Mouse (Mus musculus) 416B (cell line): ENCODE data around the gene Tcf12.
A peak's percentile ranks its signal among the peaks of the same experiment; 100 is the strongest.

Experiments
- DNase-seq: peaks from one replicate; pipeline ENCODE4 v3.0.0; 2011; ENCODE audit warnings: low read depth

Tcf12 gene

DNA sequence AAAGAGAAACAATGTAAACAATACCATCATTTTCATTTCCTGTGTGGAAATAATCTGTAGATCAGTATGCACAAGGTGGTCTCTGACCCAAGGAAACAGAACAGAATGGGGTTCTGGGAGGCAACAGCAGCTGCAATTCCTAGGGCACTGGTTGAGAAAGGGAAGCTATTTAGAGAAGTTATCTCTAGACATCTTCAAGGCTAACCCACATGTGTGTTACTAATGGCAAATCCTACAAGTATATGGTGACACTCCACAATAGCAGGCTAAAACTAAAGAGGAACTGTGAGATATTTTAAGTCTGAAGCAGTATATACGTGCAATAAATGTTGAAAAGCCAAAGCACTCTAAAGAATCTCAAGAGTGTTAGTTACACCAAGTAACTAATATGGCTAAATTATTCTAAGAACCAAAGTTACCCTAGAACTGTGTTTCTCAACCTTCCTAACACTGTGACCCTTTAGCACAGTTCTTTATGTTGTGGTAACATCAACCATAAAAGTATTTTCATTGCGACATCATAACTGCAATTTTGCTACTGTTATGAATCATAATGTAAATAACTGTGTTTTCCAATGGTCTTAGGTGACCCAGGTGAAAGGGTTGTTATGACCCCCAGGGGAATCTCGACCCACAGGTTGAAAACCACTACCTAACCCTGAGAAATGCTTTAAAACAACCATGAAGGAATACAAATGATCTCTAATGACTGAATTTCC lies 22.6 kb downstream of the Tcf12 start:
- DNase-seq = peak; percentile 87

DNA sequence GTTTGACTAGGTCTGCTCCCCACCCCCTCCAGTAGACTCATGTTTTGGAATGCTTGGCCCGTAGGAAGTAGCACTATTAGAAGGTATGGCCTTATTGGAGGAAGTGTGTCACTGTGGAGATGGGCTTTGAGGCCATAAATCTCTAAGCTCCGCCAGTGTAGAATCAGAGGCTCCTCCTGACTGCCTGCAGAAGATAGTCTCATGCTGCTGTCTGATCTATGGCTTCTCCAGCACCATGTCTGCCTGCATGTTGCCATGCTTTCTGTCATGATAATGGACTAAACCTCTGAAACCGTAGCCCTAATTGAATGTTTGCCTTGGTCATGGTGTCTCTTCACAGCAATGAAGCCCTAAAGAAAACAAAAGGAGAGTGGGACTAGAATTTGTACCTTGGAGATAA lies 26.7 kb downstream of the Tcf12 start:
- DNase-seq = no peak

DNA sequence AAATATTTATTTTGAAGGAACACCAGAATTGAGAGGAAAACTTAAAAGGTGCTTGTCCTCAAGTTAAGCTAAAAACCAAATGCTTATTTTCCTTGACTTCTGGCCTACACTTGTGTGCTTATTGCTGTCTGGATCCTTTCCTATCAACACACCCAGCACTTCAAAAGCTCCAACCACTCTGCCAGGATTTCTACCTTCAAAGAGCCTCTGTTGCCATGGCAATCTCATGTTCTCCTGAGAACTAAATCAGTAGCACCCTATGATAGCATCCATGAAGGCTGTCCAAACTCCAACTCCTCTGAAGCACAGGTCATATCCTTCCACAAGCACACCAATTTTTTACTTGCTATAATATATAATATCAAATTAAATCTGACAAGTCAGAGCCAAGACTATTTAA lies 27.5 kb downstream of the Tcf12 start:
- no peak for DNase-seq

DNA sequence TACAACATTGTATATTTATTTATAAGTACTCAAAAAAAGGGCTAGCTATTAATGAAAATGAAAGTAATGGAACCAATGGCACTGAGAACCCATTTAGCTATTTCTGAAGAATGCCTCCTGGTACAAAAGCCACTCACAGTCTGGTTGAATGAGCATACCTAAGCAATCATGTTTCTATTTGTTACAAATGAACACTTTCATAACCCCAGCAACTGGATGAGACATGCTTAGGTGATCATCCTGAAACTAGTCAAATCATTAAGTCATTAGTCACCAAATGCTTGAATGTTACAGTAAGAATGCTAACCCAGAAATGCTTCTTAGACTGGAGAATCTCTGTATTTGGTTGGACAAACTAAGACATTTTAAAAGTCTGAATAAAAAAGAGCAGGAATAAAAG lies 35.5 kb downstream of the Tcf12 start:
- DNase-seq = peak; percentile 23

DNA sequence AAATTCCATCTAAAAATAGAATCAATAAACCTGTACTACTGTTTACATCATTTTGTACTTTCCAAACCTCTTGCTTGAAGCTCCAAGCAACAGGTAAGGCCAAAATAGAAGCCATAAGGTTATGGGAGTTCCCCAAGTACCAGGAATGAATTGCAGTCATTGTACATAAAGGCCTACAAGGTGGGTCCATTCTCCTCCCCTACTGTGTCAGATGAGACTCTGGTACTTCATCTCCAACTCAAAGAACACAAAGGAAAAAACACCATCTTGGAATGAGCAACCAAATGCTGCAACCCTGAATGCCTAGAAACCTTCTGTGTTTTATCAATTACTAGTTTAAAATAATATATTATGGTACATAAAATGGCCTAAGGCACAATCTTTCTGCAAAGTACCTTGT lies 45.5 kb downstream of the Tcf12 start:
- no peak for DNase-seq

DNA sequence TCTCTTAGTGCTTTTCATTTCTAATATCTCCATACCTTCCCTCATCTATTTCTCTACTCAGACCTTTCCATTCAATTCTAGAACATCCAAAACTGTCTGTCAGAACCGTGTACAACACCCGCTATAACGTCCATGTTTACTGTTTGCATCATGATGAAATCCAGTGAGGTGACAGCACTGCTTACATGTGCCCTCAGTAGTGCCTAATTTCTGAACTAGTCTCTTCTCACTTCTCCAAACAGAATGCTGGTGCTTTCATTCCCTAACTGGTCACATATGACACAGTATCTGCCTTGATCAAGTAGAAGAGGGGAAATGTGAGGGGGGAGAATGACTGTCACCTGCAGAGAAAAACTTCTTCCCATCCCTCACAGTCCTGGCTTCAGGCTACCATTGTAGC lies 58.5 kb downstream of the Tcf12 start:
- DNase-seq = no peak

DNA sequence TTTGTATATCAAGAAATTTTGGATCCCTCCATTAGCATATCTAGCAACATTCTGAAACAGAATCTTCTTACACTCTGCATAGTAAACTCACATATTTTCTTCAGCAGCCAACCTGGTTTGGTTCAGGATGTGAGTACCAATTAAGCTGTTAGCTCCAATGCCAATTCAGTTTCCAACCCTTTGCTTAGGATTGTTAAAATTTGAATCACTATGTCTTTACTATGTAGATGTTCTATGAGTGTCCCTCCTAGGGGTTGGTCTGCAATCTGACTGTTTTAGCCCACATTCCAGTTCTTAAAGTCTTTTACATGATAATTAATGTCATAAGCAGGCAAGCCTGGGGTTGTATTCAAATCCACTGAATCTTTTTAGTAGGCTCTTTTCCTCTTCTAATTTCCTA lies 71.5 kb downstream of the Tcf12 start:
- no peak for DNase-seq

DNA sequence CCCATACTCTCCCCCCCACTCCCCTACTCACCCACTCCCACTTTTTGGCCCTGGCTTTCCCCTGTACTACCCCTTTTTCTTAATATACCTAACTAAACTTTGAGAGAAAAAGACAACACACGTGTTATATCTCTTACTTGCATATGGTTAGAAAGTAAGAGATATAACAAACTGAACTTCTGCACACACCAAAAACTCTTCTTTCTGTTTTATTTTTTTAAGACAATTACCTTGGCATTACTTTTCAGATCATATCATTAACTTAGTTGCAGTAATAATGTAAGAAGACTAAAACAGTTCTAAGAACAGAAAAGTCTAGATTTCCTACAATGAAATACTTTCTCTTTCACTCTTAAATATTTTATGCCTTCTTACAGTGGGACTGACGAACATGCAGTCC lies 72.3 kb downstream of the Tcf12 start:
- no peak for DNase-seq

DNA sequence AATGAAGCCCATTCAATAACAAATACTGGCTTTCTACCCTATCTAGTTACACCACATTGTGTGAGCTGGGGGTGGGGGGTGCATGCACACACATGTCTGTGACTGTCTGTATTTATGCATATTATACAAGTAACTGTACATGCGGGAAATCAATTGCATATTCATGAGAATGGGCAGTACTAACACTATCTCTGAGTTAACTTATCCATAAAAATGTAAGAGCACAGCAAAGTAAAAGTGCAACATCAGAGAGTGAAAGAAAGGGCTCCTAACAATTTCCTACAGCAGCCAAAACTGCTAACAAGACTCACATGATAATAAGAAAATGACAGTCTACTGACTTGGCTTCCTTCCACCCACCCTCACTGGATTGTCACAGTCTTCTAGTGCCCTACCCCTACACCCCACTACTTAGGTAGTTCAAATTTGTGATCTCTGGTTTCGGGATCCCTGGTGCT lies 74.6 kb downstream of the Tcf12 start:
- peak; percentile 51 for DNase-seq

DNA sequence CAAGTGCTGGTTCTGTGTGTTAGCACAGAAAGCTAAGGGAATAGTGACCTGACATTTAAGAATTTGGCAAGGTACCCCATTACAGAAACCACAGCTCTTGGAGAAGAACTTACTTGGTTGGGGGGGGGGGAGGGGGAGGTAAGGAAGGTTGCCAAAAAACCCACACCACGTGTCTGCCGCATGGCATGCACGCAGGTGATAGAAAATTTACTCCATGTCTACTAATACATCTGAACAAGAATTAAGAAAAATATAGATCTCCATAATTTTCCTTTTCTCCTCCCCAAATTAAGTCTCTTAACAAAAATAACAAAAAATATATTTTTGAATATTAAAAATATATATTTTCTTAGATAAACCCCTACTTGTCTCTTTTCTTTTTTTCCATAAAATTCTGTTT lies 75.4 kb downstream of the Tcf12 start:
- DNase-seq = peak; percentile 33

DNA sequence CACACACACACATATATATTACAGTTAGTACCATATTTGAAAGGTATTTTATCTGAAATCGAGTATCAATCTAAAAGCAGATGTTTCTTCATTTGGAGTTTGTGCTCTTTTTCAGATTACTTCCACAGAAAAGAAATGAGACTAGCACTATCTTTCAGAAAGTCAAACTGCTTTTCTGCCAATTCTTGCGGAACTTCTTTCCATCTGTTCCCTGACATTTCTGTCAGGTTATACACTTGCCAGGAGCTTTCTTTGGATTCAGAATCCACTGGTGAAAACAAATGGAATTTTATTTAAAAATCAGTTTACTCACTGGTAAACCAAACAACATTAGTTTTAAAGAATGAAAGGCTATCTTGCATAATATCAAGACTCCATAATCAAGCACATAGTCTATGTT lies 78.4 kb downstream of the Tcf12 start:
- no peak for DNase-seq

DNA sequence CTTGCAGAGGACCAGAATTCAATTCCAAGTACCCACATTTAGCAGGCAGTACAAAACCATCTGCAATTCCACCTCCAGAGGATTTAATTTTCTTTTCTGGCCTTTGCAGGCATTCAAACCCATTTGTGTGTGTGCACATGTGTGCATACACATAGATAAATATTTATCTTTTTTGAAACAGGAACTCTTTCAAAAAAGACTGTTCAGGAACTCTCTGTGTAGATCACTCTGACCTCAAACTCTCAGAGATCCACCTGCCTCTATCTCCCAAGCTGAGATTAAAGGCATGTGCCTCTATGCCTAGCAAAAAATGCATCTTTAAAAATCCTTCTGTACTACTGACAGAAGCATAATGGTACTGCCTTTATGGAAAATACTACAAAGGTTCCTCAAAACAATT lies 81.4 kb downstream of the Tcf12 start:
- DNase-seq = no peak

DNA sequence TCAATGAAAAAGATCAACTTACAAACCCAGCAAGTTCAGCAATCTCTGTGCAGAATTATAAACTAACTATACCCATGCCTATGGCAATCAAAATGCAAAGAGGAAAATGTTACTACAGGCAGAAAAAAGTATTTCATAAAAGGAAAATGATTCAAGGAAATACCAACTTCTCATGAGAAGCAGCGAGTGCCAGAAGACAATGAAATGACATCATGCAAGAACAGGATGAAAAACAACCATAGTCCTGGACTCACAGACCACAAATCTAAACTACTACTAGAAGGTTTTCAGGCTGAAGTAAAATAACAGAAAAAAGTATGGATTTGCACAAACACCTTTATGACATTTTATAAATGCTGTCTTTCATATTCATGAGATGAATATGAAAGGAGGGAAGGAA lies 82.1 kb downstream of the Tcf12 start:
- peak; percentile 66 for DNase-seq

DNA sequence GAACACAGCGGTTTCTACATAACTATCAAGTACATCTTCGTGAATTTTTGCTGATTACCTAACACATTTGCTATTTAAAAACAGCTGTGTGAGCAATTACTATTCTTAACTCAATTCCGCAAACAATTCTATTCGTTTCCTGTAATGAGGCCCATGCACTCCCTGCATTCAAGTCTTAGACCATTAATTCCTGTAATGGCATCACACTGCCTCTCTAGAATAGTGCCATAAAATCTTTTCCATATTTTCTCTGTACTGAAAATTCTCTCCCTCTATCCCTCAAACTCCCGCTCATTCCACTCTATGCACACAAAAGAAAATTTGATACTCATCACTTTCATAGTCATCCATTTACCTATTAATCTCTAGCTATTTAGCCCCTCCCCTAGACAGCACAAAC lies 88.4 kb downstream of the Tcf12 start:
- DNase-seq = no peak

DNA sequence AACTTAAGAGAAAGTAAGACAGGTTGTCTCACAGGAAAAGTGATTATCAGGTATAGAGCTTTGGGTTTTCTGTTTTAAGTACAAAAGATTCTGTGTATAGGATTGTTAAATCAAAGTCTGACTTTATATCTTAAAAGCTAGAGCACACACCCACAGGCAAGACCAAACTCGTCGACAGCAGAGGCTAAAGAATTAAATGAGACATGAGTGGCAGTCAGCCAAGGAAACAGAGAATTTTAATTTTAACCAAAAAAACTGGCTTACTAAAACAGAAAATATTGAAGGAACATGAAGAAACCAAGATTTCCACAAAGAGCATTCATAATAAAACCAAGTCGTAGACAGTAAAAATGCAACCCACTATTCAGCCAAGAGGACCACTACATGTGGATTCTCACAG lies 90.2 kb downstream of the Tcf12 start:
- no peak for DNase-seq

DNA sequence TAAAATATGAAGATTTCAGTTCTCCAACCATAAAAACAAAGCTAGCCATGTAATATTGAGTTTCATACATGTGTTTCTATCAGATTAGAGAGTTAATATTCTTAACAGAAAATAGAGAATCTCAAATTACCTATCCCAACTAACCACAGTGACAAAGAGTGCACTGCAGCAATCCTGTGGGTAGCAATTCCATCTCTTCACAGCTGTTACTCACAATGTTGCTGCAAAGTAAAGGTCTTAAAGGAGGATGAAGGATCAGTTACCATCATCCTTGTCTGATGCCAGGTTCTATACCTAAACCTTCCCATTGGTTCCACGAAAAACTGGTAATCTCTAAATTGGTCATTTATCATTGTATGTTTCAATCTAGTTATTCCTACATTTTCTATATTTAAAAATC lies 95.7 kb downstream of the Tcf12 start:
- peak; percentile 62 for DNase-seq

DNA sequence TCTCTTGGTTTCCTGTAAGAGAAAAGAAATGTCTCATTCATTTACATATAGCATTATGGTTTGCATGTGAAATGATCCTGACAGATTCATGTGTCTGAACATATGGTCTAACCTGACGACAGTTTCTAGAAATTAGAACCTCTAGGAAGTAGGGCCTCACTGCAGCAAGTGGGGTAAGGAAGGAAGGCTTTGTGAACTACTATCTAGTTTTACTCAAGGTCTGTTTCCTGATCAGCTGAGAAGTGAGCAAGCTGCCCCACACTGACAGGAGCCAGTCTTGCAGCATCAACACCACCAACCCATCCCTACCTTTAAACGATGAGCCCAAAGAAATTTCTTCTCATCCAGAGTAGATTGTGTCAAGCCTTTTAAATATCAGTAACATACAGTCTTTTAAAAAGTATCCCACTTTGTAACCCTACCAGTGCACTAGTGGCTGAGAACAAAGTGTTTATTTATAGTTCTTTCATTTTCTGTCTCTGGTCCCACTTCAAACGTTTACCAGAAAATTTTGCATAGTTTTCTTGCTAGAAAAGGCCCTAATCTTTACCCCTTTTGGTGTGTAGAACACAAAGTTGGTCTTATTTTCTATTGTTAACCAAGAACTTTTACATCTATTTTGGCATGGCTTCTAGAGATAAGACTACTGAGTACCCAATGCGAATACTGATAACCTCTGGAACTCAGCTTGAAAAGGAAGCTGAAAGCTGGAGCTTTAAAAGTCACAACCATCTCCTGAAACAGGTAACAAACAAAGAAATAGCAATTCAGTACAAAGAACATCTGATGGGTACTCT lies 96.9 kb downstream of the Tcf12 start:
- DNase-seq = peak; percentile 47

DNA sequence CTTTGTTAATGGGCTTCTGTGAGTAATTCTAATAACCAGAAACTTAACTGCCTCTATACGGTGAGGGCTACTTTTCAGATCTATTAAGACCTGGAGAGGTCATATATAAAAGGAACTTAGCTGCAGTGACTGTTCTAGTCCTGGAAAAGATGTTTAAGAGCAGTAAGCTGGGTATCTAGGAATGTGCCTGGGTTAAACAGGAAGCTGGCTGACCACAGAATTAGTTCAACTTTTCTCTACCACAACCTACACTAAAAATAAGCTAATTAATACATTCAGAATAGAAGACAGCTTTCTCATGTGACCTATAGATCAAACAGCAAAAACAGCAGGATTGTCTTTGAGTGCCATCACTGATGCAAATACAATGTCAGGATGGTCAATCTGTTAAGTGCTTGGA lies 98.1 kb downstream of the Tcf12 start:
- DNase-seq = peak; percentile 56

DNA sequence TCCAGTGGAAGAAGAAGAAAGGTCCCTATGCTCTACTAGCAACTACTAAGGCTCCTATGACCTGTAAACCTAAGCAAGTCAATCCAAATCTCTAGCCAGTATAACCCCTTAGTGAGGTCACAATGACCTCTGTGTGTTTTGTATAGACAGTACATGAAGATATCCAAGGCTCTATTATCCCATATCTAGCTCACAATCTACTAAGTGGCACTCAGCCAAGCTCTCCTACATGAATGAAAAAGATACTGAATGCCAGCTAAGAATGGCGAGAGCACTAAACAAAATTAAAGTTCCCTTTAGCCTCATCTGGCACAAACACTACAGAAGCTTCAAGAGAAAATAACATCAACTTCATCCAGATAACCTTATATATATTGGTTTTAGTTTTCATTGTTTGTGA lies 103.0 kb downstream of the Tcf12 start:
- DNase-seq = no peak

DNA sequence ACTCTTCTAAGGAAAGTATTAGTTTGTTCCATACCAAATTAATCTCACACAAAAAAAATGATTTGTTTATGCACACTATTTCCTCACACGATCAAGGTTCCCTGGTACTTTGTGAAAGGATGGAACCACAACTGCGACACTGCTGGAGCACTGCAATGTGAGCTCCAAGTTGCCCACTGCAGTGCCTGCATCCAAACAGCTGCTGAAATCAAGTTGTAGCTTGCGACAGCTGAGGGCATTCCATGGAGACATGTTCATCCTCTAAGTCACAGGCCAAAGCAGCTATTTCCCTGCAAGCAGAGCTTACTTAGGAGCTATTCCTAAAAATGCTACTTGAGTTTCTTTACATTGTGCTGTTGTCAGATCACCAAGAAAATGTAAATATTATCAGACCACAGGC lies 120.5 kb downstream of the Tcf12 start:
- DNase-seq = no peak

DNA sequence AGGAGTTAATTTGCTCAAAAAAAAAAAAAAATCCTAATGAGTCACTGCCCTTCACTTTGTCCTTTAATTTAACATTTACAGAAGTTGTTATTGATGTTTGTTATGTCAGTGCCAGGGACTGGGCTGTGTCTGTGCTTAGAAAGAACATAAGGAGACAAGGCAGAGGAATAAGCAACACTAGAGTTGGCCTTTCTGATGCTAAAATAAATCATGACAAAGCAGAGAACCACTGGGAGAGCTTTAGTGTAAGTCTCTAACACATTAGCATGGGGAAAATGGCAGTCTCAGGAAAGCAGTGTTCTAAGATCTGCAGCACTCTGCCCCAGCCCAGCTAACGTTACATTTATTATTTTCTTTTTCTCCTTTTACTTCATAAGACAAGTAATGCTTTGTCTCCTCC lies 121.3 kb downstream of the Tcf12 start:
- DNase-seq = no peak

DNA sequence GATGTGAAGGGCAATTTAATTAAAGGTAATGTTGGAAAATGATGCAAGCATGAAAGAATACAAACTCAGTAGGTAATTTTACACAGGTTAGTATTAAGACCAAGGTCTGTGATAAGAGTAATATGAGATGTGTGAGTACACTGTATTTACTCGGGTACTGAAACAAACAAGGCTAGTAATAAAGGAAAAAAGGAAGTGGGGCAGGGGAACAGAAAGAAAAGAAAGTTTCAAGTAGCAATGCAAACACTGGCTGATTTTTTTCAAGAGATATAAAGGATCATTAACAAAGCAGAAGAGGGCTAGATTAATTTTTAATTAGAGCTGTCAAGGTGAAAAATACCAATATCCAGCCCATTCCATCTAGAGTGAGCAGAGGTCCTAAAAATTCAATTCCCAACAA lies 122.0 kb downstream of the Tcf12 start:
- no peak for DNase-seq

DNA sequence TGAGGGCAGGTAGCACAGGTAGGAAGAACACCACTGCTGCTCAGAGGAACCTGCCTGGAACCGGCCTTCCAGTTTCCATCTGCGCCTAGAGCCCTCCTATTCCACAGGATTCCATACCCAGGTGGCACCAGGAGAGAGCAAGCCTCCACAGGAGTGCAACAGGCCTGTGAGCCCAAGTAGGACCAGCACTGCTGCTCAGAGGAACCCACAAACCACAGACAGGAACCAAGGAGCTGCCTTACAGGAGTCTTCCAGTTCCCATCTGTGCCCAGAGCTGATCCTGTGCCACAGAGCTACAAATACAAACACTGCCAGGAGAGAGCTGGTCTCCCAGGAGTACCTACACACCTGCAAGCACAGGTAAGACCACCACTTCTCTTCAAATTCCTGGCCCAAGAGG lies 125.0 kb downstream of the Tcf12 start:
- DNase-seq = peak; percentile 62

DNA sequence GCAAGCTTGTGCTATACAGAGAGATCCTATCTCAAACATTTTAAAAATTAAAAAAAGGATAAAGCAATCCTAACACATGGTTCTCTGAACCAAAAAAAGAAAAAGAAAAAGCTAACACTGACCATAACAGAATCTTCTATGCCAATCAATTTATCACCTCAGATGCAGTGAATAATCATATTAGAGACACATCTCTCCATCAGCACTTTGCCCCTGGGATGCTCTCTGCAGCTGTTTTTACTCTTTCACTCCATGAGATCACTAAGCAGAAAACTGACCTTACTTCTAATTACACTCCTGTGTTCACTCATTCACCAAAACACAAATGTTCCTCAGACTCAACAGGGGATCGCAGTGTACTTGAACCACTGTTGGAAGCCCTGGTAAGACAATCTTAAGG lies 128.8 kb downstream of the Tcf12 start:
- DNase-seq = no peak
